Comparison of ENCODE assay signal across 10 mouse cellular contexts in the genomic region with DNA sequence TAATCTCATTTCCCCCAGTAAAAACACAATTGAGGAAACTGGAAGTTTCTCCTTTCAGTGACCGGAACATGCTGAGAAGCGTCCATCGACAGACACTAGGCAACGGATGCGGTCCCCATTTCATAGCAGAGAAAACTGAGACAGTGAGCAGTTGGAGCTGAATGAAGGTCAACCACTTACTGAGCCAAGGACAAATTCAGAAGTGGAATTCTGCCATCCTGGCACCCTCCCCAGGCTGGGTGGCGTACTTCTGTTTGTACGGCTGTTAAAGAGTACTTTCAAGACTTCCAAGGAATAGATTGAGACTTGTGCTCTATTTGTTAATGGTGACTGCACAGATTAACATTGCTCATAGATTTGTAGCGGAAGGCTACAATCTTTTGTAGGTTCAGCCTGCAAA. TPM values are rescaled to one million over a fixed set of nuclear protein-coding genes. Genes with fewer than 3 reads are reported as not detected.
DNase-seq lines count a peak whose midpoint lies in the region; ATAC-seq and TF ChIP-seq lines count a peak whose summit lies in the region.
"Had no signal": no experiment of that assay in that cellular context is flagged by ENCODE, and none has a peak within 500 bp of the region (broad histone marks: within the 10 kb centered on the region; RNA-seq: fewer than 3 reads in every experiment).

No protein-coding gene starts in this region.

- WGBS in embryonic facial prominence, embryonic 10.5 days, result 93% methylated on average over 8 of the region's 8 CpGs
- whole genome bisulfite sequencing in intestine, embryonic 16.5 days, result 93% methylated on average over 8 of the region's 8 CpGs

- no peaks in the 10 kb centered on the region for H3K4me1 ChIP-seq in embryonic facial prominence, embryonic 10.5 days
- H3K4me1 ChIP-seq in intestine, embryonic 16.5 days (ENCODE audit: control insufficient read depth, insufficient read depth, low read length), result no peaks in the 10 kb centered on the region
- H3K4me1 ChIP-seq: embryonic facial prominence, embryonic 12.5 days had no signal

- peak; percentile 22 to 29 for DNase-seq in left cerebral cortex, adult 18-20 months (ENCODE audit: low spot score in 2 of 2)
- no peak for DNase-seq in left cerebral cortex, adult 11 months (ENCODE audit: low spot score)
- DNase-seq in cerebellum, postnatal 25 days, result peak; percentile 13 to 44
- DNase-seq in layer of hippocampus, adult 2 months (ENCODE audit: low spot score in 2 of 2), result peak; percentile 50 to 56
- DNase-seq in ovary, postnatal 36 days (ENCODE audit: low spot score), result peak; percentile 71
- DNase-seq in embryonic facial prominence, embryonic 10.5 days (ENCODE audit: low spot score), result no peak
- no peak for DNase-seq in thymus, postnatal 10 days (ENCODE audit: low spot score in 2 of 2)

- H3K9me3 ChIP-seq in embryonic facial prominence, embryonic 10.5 days, result no peaks in the 10 kb centered on the region
- H3K9me3 ChIP-seq in intestine, embryonic 16.5 days (ENCODE audit: control insufficient read depth, low read length), result no peaks in the 10 kb centered on the region
- H3K9me3 ChIP-seq: embryonic facial prominence, embryonic 12.5 days; G1E had no signal

- no peak overlapping the region for H3K4me2 ChIP-seq in intestine, embryonic 16.5 days (ENCODE audit: low read depth, low read length)
- H3K4me2 ChIP-seq: embryonic facial prominence, embryonic 12.5 days had no signal

- ATAC-seq in intestine, embryonic 16.5 days, result no peak

- H3K9ac ChIP-seq in intestine, embryonic 16.5 days (ENCODE audit: low read depth, low read length), result no peak overlapping the region
- H3K9ac ChIP-seq: embryonic facial prominence, embryonic 12.5 days had no signal

- no peak overlapping the region for H3K27ac ChIP-seq in layer of hippocampus, adult 2 months
- no peak overlapping the region for H3K27ac ChIP-seq in embryonic facial prominence, embryonic 10.5 days (replicated peaks)
- H3K27ac ChIP-seq in intestine, embryonic 16.5 days (ENCODE audit: low read length), result no peak overlapping the region
- H3K27ac ChIP-seq: embryonic facial prominence, embryonic 12.5 days had no signal

- TF ChIP-seq CTCF in layer of hippocampus, adult 2 months (conservative IDR thresholded peaks at IDR 0.05), result peak; percentile 17; the same call in 1 of the 2 replicates

- H3K36me3 ChIP-seq in embryonic facial prominence, embryonic 10.5 days (replicated peaks), result no peaks in the 10 kb centered on the region
- H3K36me3 ChIP-seq in intestine, embryonic 16.5 days (ENCODE audit: control insufficient read depth, insufficient read depth, low read length), result no peaks in the 10 kb centered on the region
- H3K36me3 ChIP-seq: embryonic facial prominence, embryonic 12.5 days; G1E had no signal

- no peaks in the 10 kb centered on the region for H3K27me3 ChIP-seq in embryonic facial prominence, embryonic 10.5 days (replicated peaks; ENCODE audit: low read depth, poor library complexity, severe bottlenecking)
- H3K27me3 ChIP-seq in intestine, embryonic 16.5 days (replicated peaks; ENCODE audit: control insufficient read depth, insufficient read depth, low read length), result no peaks in the 10 kb centered on the region
- H3K27me3 ChIP-seq: embryonic facial prominence, embryonic 12.5 days had no signal

- H3K4me3 ChIP-seq in layer of hippocampus, adult 2 months, result no peak overlapping the region
- H3K4me3 ChIP-seq in embryonic facial prominence, embryonic 10.5 days, result no peak overlapping the region
- H3K4me3 ChIP-seq in intestine, embryonic 16.5 days (ENCODE audit: low read length), result no peak overlapping the region
- H3K4me3 ChIP-seq: embryonic facial prominence, embryonic 12.5 days had no signal

RNA-seq across cellular contexts. Expression of a gene that starts 54.2 kb away (rescaled TPM):
- total RNA-seq in left cerebral cortex, adult 18-20 months (2021), result 100 to 1,000 TPM; 153 to 167 TPM
- 100 to 1,000 TPM in 1 of 2 experiments, 10 to 100 TPM in 1; 99.6 to 108 TPM for total RNA-seq in layer of hippocampus, adult 2 months (2021)
- 1.3 and 1.4 TPM in 2 replicates for polyA plus RNA-seq in embryonic facial prominence, embryonic 10.5 days (2016; fragmentation: Nextera tagmentation; extraction: Ambion mirVana)
- polyA plus RNA-seq in intestine, embryonic 16.5 days (2015; fragmentation: Nextera tagmentation; extraction: Ambion mirVana), result 60.7 and 77.0 TPM in 2 replicates

Comparison
In these comparisons a context has a peak if more than half of its experiments do, and no peak if none do; other contexts are left out.
1. DNase-seq: peak in left cerebral cortex, adult 18-20 months (2 of 2), cerebellum, postnatal 25 days (2 of 2), layer of hippocampus, adult 2 months (2 of 2) and ovary, postnatal 36 days (single experiment); none in left cerebral cortex, adult 11 months (single experiment), embryonic facial prominence, embryonic 10.5 days (single experiment) and thymus, postnatal 10 days (0 of 2).